Mouse (Mus musculus) embryonic fibroblast, embryonic 13.5 days (primary cell): ENCODE data around the gene Tmem88.

Experiments
- CTCF ChIP-seq: IDR thresholded peaks from 2 replicates; pipeline ENCODE4 v1.5.1; 2011; ENCODE audit warnings: mild to moderate bottlenecking, control low read depth, low read length, moderate library complexity, borderline replicate concordance; ENCODE audit not compliant: insufficient read depth
- POLR2A ChIP-seq: IDR thresholded peaks from 2 replicates; pipeline ENCODE4 v1.6.1; 2011; ENCODE audit warnings: low read depth, mild to moderate bottlenecking, control low read depth, low read length, moderate library complexity

GRCm38 (mm10) chr11:69447299-69447698, 49.3 kb upstream of the Tmem88 start:
- no peak for TF ChIP-seq POLR2A
- no peak for TF ChIP-seq CTCF
